Mouse (Mus musculus) kidney, adult 11 months (tissue): ENCODE results near the gene Itgae.

Experiments
- DNase-seq: peaks from one replicate; pipeline ENCODE4 v3.0.0; 2022

The Itgae gene

GRCm38 (mm10) chr11:73155071-73155470, 64.7 kb downstream of the Itgae start:
- DNase-seq, result no peak

DNA sequence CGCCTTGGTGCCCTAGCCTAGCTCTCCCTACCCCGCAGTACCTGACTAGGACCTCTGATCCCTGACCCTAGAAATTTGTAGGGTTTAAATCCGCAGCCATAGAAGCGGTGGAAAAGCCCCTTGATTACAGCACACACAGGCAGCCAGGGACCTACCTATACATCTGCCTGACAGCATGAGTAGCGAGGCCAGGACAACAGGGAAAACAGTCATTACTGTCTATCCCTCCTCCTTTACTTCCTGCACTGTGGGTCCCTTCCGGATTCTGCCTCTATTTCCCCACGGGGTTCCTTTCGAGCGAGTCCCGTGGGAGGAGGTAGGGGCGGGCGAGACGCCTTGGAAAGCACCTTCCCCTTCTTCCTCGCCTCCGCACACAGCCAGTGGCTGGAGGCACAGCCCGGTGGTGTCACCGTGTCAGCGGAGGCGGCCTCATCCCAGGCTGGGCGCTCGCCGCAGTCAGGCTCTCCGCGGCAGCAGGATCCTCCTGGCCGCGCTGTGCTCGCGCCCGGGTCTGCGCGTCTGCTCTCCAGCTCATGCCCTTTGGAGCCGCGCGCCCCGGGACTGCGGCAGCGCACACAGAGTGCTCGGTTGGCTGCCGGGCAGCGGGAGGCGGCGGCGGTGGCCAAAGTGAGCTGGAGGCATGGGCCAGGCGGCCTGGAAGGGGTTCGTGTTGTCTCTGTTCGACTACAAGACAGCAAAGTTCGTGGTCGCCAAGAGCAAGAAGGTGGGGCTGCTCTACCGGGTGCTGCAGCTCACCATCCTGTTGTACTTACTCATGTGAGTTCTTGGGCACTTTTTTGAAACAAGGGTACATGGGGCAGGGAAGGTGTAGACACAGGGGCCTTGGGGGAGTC, 69.8 kb downstream of the Itgae start, which contains the start of gene P2rx5:
Gene P2rx5, plus strand, starts transcription at position 465 of the 854 bp plus-strand sequence.
- peak; percentile 58 for DNase-seq

GRCm38 (mm10) chr11:73160811-73161200, 70.4 kb downstream of the Itgae start:
- DNase-seq, result peak; percentile 74

GRCm38 (mm10) chr11:73161616-73162015, 71.2 kb downstream of the Itgae start:
- DNase-seq, result no peak

- DNase-seq, result peak; percentile 37
These were observed 71.9 kb downstream of the Itgae start for GRCm38 (mm10) chr11:73162284-73162683.

GRCm38 (mm10) chr11:73168071-73168470, 77.7 kb downstream of the Itgae start:
- peak; percentile 77 for DNase-seq

DNA sequence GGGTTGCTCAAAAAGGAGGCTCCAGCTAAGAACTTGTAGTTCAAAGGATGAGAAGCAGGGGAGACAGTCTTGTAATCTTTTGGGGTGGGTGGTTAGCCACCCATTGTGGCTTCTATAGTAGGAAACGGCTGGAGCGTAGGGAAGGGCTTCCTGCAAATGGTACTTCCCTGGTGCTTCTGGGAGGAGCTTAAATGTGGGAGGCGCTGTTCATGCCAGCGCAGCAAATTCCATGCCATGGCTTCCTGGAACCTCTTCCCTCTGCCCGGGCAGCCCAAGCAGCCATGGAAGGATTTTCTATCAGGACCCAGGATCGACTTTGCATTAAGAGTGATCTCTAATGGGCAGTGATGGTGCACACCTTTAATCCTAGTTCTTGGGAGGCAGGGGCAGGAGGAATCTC, 78.2 kb downstream of the Itgae start:
- DNase-seq, result no peak

DNA sequence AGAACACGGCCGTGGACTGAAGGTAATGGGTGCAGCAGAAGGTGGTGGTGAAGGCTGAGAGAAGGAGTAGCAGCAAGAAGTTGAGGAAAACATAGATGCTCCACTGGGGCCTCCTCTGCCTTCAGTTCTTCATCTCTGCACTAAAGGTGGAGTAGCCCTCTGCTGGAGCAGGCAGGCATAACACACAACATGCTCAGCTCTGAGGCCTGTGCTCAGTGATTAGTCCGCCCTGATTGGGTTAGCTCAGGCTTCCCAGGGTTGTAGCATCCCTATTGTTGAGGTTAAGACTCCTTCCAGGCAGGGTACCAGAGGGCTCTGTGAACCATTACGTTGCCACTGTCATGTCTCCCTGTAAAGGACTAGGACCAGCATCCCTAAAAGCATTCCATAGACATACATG, 78.8 kb downstream of the Itgae start:
- DNase-seq, result peak; percentile 64

- DNase-seq, result peak; percentile 93
These were observed 81.8 kb downstream of the Itgae start for GRCm38 (mm10) chr11:73172186-73172585.

DNA sequence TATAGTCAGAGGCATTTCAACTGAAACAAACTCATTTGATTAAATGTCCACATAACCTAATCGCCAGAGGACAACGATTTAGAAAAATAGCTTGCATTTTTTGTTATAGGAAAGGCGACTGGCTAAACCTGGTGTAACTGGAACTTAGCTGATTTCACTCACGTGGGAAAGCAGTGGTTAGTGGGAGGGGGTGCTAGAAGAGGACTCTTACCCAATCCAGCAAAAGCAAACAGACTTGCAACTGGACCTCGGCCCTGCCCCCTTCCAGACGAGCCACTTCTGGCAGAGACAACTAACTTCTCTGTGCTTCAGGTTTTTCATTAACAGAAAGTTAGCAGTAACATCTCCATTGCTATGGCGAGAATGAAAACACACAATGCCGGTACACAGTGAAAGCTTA, 85.2 kb downstream of the Itgae start:
- peak; percentile 96 for DNase-seq

DNA sequence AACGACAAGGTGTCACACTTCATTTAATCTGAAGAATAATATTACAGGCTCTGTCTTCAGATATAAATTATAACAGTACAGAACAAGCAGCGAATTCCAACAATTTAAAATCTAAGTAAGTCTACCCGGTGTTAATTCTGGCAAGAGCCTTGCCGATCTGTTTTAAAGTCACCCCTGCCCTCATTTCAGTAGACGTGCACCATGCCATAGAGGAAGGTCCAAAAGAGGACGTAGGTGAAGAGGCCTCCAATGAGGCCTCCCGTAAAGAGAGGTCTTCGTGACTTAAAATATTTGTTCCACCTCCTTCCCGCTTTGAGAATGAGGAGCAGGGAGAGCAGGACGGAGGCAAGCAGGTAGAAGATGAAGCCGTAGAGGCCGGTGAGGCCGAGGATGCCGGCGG, 85.8 kb downstream of the Itgae start:
- no peak for DNase-seq

DNA sequence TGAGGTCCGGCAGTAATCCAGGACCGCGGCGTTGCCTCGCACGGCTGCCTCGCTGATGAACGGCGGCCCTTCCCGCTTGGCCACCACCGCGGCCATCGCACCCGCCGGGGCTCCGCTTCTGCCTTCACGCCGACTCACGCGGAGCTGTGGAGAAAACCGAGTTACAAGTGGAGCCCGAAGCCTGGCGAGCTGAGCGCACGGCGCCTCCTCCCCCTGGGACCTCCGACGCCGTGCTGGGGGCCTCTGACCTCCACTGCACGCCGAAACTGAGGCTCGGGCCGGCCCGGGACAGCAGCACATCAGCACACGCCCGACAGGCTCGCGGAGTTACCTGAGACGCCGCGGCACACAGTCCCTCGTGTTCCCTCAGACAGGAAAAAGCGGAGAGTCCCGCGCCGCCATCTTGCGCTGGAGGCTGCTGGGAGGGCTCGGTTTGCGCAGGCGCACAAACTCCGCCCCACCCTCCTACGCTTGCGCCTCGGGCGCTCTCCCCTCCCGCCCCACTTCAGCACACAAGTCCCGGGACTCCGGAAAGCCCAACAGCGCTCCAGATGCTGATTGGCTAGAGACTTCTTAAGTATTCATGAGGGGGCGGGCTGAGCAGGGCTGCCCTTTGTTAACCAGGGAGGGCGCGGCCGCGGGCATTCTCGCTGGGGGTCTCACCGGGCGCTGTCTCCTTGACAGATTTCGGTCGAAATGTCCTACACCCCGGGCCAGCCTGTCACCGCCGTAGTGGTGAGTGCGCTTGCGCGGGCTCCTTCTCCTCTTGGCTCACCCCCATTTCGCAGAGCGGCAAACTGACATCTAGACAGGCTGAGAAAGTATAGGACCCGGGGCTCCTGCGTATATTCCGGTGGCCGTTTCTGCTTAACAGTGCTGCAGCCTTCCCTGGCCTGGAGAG, 86.5 kb downstream of the Itgae start, which contains the start of the genes Emc6 and Tax1bp3:
Gene Emc6, minus strand, starts transcription at position 430 of the 901 bp plus-strand sequence.
Gene Tax1bp3, plus strand, starts transcription at position 476 of the 901 bp plus-strand sequence.
- DNase-seq, result peak; percentile 97

DNA sequence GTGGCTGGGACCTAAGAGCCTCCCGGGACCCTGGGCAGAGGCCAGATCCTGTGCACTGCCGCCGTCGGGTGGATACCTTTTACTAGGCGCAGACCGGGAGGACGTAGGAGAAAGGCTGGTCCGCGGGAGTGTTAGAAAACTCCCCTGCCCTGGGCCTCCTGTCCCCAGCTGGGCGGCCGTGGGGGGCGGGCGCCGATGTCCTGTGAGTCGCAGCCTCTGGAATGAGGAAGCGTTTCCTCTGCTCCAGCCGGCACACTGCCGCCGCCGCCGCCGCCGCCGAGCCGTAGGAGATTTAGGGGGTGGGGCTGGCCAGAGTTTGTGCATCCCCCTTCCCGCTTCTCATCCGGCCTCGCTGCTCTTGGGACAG, 87.1 kb downstream of the Itgae start:
- peak; percentile 83 for DNase-seq

- peak; percentile 49 for DNase-seq
These were observed 87.5 kb downstream of the Itgae start for GRCm38 (mm10) chr11:73177895-73178294.

GRCm38 (mm10) chr11:73185872-73186615, 95.7 kb downstream of the Itgae start:
- DNase-seq, result no peak

GRCm38 (mm10) chr11:73187231-73187630, 96.8 kb downstream of the Itgae start:
- peak; percentile 70 for DNase-seq

DNA sequence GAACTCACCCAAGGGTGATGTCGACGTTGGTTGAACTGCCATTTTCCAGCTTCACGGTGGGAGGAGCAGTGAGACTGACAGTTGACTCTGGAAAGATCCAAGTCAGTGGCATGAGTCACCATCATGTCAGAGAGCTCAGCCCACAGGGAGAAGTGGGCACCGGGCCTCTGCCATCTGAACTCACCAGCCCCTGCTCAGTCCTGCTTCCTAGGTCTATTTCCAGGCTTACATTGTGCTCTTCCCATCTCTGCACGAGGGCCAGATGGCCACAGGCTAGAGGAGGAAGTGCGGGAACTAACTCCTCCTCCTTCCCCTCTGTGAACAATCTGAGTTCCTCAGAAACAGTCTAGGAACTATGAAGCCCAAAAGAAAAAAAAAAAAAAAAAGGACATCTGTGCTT, 102.7 kb downstream of the Itgae start:
- DNase-seq, result no peak

DNA sequence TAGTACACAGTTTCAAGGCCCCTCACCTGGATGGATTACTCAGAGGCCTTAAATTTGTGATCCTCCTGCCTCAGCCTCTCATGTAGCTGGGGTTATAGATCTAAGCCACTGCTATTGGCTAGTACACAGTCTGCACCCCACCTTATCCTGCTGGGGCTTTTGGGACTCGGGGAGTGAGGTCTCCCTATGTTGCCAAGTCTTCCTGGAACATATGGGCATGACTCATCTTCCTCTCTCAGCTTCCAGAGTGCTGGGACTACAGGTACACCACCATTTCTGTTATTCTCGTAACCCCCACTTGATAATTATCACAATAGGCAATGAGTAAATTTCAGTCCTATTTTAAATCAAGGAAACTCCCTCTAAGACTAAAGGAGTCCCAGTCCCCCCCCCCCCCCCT, 104.1 kb downstream of the Itgae start:
- no peak for DNase-seq
